Mouse (Mus musculus) ES-CJ7 (cell line): Measurements from ENCODE around the gene Stambpl1.

Source experiments
- DNase-seq: peaks from one replicate; pipeline ENCODE4 v3.0.0; 2011; ENCODE audit warnings: low read depth, low spot score

The Stambpl1 gene

GRCm38 (mm10) chr19:34237746-34238145 is 45.7 kb downstream of the Stambpl1 start:
- no peak for DNase-seq

GRCm38 (mm10) chr19:34240273-34241039 is 48.4 kb downstream of the Stambpl1 start:
- DNase-seq: no peak

- DNase-seq: peak; percentile 40
These were observed 49.4 kb downstream of the Stambpl1 start for GRCm38 (mm10) chr19:34241247-34241915.

- DNase-seq: no peak
These were observed 50.9 kb downstream of the Stambpl1 start for GRCm38 (mm10) chr19:34242925-34243324.

- peak; percentile 71 for DNase-seq
These were observed 52.0 kb downstream of the Stambpl1 start for GRCm38 (mm10) chr19:34244056-34244455.

GRCm38 (mm10) chr19:34248558-34248957 is 56.5 kb downstream of the Stambpl1 start:
- no peak for DNase-seq

GRCm38 (mm10) chr19:34250621-34251020 is 58.6 kb downstream of the Stambpl1 start:
- DNase-seq: no peak

- no peak for DNase-seq
These were observed 59.9 kb downstream of the Stambpl1 start for GRCm38 (mm10) chr19:34251900-34252299.

- DNase-seq: no peak
These were observed 60.4 kb downstream of the Stambpl1 start for GRCm38 (mm10) chr19:34252450-34252849.

- no peak for DNase-seq
These were observed 62.3 kb downstream of the Stambpl1 start for GRCm38 (mm10) chr19:34254101-34254879.

- no peak for DNase-seq
These were observed 63.1 kb downstream of the Stambpl1 start, which contains the start of gene Acta2 for GRCm38 (mm10) chr19:34254880-34255681. TSS of gene Acta2 (minus strand) at chr19:34255590.

- DNase-seq: no peak
These were observed 64.1 kb downstream of the Stambpl1 start for GRCm38 (mm10) chr19:34256149-34256548.

- DNase-seq: no peak
These were observed 64.9 kb downstream of the Stambpl1 start for GRCm38 (mm10) chr19:34256936-34257335.

GRCm38 (mm10) chr19:34262273-34262974 is 70.4 kb downstream of the Stambpl1 start:
- no peak for DNase-seq

GRCm38 (mm10) chr19:34265604-34266193 is 73.7 kb downstream of the Stambpl1 start:
- no peak for DNase-seq

- DNase-seq: no peak
These were observed 77.0 kb downstream of the Stambpl1 start for GRCm38 (mm10) chr19:34268991-34269390.

- peak; percentile 34 for DNase-seq
These were observed 78.2 kb downstream of the Stambpl1 start for GRCm38 (mm10) chr19:34270106-34270726.

GRCm38 (mm10) chr19:34270824-34271464 is 78.9 kb downstream of the Stambpl1 start:
- DNase-seq: no peak

- DNase-seq: no peak
These were observed 81.0 kb downstream of the Stambpl1 start for GRCm38 (mm10) chr19:34273073-34273472.
